Mouse (Mus musculus): ENCODE results near the gene Wfdc9.

DNA sequence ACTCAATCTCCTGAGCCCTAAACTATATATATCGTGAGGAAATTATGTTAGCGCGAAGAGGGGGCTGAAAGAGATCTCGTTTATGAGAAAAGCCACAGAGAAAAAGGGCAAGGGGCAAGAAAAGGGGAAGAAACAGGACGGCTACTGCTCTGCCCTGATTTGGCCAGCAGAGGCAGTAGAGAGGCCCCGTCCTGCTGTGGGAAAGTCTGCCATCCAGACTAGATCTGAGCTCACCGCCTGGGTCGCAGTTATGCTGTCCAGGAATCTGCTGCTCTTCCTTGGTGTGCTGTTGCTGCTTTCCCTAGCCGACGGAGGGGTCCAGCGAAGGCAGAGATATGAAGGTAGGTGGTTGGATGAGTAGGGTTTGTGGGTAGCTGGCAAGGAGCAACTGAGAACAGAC lies 525 bp downstream of the Wfdc9 start, which contains the start of gene Wfdc10:
- TF ChIP-seq EP300 (optimal IDR thresholded peaks at IDR 0.05): no peak
- peak; percentile 88 for TF ChIP-seq CTCF (IDR thresholded peaks at IDR 0.05; ENCODE audit: low read depth)
